Mouse (Mus musculus) liver, embryonic 11.5 days (tissue): ENCODE results near the gene Ccdc57. TPM values are rescaled to one million over a fixed set of nuclear protein-coding genes. Genes with fewer than 3 reads are reported as not detected.

ENCODE experiments used
- ATAC-seq: fragments of 200-750 bp; cut with Nextera tagmentation; replicated peaks from 2 replicates; pipeline ENCODE4 v1.8.0; 2017; ENCODE audit warnings: moderate number of reproducible peaks, mild to moderate bottlenecking, moderate TSS enrichment, moderate library complexity; ENCODE audit not compliant: low FRiP score
- DNase-seq: peaks from one replicate; pipeline ENCODE4 v3.0.0-alpha.2; 2017; ENCODE audit warnings: low spot score
- H3K27ac ChIP-seq: fragments of 300-500 bp; sonication (generic); 2 replicates; pipeline ENCODE4 v1.5.1; 2014; ENCODE audit warnings: mild to moderate bottlenecking, low read depth, low read length, control low read depth
- H3K27me3 ChIP-seq: fragments of 300-500 bp; sonication (generic); replicated peaks from 2 replicates; pipeline ENCODE4 v1.6.1; 2014; ENCODE audit warnings: low read length, mixed read lengths; ENCODE audit not compliant: control insufficient read depth, insufficient read depth
- H3K36me3 ChIP-seq: fragments of 300-500 bp; sonication (generic); 2 replicates; pipeline ENCODE4 v1.6.1; 2014; ENCODE audit warnings: mild to moderate bottlenecking, low read length, moderate library complexity, mixed read lengths; ENCODE audit not compliant: control insufficient read depth, insufficient read depth
- H3K4me1 ChIP-seq: fragments of 300-500 bp; sonication (generic); replicated peaks from 2 replicates; pipeline ENCODE4 v1.6.1; 2014; ENCODE audit warnings: low read length, mixed read lengths; ENCODE audit not compliant: control insufficient read depth, insufficient read depth
- H3K4me2 ChIP-seq: fragments of 300-500 bp; sonication (generic); 2 replicates; pipeline ENCODE4 v1.6.1; 2014; ENCODE audit warnings: mild to moderate bottlenecking, control low read depth, moderate library complexity
- H3K4me3 ChIP-seq: fragments of 300-500 bp; sonication (generic); 2 replicates; pipeline ENCODE4 v1.5.1; 2014; ENCODE audit warnings: low read depth, low read length, control low read depth
- H3K9ac ChIP-seq: fragments of 300-500 bp; sonication (generic); 2 replicates; pipeline ENCODE4 v1.6.1; 2014; ENCODE audit warnings: low read depth, low read length, control low read depth
- H3K9me3 ChIP-seq: fragments of 300-500 bp; sonication (generic); 2 replicates; pipeline ENCODE4 v1.6.1; 2016; ENCODE audit warnings: low read length, inconsistent platforms, mixed read lengths; ENCODE audit not compliant: control insufficient read depth
- WGBS: fragments of 180-500 bp; shearing (Covaris S2); extraction: QIAGEN DNeasy Blood & Tissue Kit; methylation state at CpG from one replicate; pipeline ENCODE4 v1.1.7; 2014; 5-methylcytosine and 5-hydroxymethylcytosine counted together
- polyA plus RNA-seq: library from polyadenylated mRNA; unstranded; fragments of >200 nt; fragmentation: Nextera tagmentation; extraction: Ambion mirVana; gene quantifications from 2 replicates; pipeline ENCODE4 v1.2.1, GENCODE M21; 2014

Gene Ccdc57
- polyA plus RNA-seq, 1 experiment from 2014 or later = 4.7 TPM

DNA sequence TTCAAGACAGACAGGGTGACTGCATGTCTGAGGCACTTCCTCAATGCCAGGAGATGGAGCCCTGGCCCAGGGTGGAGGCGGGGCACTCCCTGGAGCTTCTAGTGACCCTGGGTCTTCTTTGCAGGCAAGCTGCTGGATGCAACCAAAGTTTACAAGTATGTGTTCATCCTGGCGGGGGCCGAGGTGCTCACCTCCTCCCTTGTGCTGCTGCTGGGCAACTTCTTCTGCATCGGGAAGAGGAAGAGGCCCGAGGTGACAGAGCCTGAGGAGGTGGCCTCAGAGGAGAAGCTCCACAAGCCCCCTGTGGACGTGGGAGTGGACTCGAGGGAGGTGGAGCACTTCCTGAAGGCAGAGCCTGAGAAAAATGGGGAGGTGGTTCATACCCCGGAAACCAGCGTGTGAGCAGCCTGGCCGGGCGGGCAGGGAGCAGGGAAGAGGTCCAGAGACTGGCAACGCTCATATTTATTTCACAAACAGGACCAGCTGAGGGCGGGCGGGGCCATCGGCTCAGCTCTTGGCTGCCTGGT lies 25.1 kb upstream of the Ccdc57 start:
- WGBS = 71% methylated on average over 15 of the region's 15 CpGs
- Histone ChIP-seq H3K27ac (no peak overlapping the region), H3K36me3 (peaks cover 60% of the 10 kb centered on the region), H3K4me2 (no peak overlapping the region), H3K4me1 (peaks cover 33% of the 10 kb centered on the region), H3K4me3 (no peak overlapping the region), H3K27me3 (no peaks in the 10 kb centered on the region), H3K9ac (no peak overlapping the region), H3K9me3 (no peaks in the 10 kb centered on the region)
- DNase-seq (no peak), ATAC-seq (no peak)

DNA sequence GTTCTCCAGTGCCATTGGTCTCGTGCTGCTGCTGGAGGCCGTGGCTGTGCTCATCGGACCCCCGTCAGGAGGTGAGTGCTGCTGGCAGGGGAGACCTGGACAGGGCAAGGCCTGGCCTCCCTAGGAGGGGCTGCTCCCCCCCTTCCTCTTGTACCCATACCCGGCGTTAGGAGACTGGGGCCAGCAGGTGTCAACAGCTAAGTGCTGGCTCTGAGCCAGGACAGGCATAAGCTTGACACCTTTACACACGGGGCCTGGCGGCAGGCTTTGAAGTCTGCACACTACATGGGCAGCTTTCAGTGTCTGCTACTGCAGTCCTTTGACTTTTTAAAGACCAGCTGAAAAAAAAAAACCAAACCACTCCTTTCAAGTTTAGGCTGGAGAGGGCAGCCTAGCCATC lies 24.4 kb upstream of the Ccdc57 start:
- no peaks in the 10 kb centered on the region for H3K27me3 ChIP-seq
- H3K27ac ChIP-seq = no peak overlapping the region
- 78% methylated on average over 8 of the region's 8 CpGs for WGBS
- no peaks in the 10 kb centered on the region for H3K9me3 ChIP-seq
- no peak for ATAC-seq
- H3K36me3 ChIP-seq = peaks cover 53% of the 10 kb centered on the region
- H3K4me1 ChIP-seq = peaks cover 40% of the 10 kb centered on the region
- no peak overlapping the region for H3K9ac ChIP-seq
- H3K4me2 ChIP-seq = no peak overlapping the region
- no peak for DNase-seq
- no peak overlapping the region for H3K4me3 ChIP-seq

DNA sequence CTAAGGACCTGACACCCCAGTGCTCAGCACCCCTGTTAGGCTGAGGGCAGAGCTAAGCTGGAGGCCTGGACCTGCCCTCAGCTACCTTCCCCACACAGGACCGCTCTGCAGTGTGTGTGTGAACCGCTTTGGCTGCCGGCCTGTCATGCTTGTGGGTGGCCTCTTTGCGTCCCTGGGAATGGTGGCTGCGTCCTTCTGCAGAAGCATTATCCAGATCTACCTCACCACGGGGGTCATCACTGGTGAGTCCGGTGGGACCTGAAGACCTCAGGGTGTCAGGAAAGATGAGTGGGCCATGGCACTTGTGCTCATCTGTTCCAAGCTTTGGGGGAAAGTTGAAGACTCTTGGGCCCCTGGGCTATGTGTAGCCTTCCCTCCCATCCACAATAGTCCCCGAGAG lies 23.0 kb upstream of the Ccdc57 start:
- no peak for DNase-seq
- Histone ChIP-seq H3K4me2 (no peak overlapping the region), H3K4me1 (peaks cover 50% of the 10 kb centered on the region), H3K27ac (no peak overlapping the region), H3K9ac (no peak overlapping the region), H3K4me3 (no peak overlapping the region), H3K36me3 (peaks cover 48% of the 10 kb centered on the region), H3K27me3 (no peaks in the 10 kb centered on the region), H3K9me3 (no peaks in the 10 kb centered on the region)
- WGBS = 89% methylated on average over 8 of the region's 8 CpGs
- no peak for ATAC-seq

DNA sequence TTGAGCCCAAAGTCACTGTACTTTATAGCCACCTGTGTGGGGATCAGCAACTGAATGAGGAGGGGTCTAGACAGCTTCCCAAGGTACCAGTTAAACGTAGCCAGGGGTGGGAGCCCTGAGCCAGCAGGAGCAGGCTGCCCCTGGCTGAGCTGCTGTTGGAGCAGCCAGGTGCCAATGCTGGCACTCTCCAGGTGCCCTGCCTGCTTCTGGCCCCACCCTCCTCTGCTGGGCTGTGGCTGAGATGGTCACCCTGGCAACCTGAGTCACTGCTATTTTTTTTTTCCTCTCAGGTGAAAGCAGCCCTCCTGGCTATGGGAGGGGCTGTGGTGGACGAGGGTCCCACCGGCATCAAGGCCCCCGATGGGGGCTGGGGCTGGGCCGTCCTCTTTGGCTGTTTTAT lies 22.3 kb upstream of the Ccdc57 start:
- Histone ChIP-seq H3K27ac (no peak overlapping the region), H3K36me3 (peaks cover 48% of the 10 kb centered on the region)
- no peak for DNase-seq

DNA sequence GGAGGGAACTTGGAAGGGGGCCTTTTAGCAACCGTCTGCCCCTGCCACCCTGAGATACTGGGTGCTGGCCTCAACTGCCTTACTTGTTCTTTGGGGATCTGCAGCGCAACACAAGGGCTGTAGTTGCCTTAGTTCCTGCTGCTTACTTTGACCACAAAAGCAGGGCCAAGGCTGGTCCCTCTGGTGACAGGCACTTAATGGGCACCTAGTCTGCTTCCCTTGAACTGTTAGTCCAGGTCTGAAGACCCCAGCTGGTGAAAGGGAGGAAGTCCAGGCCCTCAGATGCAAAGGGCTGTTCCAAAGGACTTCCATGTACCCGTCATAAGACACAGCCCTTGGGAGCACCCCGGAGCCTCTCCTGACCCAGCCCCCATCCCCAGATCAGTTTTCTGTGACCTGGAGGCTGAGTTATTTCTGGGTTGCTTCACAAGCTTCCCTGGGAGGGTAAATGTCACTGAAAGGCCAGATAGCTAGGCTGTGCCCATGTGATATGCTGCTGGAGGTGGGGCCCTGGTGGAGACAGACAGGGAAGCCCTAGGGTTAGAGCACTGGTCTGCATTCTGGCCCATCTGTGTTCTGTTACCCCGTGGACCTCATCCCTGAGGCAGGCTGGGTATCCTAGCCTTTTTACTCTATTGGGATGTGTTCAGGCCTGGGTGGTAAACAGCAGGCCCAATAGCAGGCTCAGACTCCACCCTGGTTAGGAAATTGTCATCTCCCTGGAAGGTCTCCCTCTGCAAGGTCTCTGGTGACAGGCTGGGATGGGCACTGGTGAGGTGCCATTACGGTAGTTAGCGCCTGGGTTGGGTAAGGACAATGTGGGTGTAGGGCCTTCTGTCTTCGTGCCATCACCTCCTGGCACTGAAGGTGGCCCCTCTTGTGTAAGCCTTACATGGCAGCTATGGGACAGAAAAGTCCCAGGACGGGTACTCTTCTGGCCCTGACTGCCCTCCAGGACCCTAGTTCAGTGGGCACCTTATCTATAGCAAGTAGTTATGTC lies 19.4 kb upstream of the Ccdc57 start:
- H3K9ac ChIP-seq = peak overlapping the region; percentile 62
- peak overlapping the region; percentile 76 for H3K27ac ChIP-seq
- no peak for DNase-seq
- H3K4me2 ChIP-seq = peak overlapping the region; percentile 90
- peak overlapping the region; percentile 87 for H3K4me3 ChIP-seq
- H3K27me3 ChIP-seq = no peaks in the 10 kb centered on the region
- no peaks in the 10 kb centered on the region for H3K9me3 ChIP-seq
- ATAC-seq = peak; percentile 46
- WGBS = 71% methylated on average over 9 of the region's 9 CpGs
- H3K36me3 ChIP-seq = peaks cover 26% of the 10 kb centered on the region
- peaks cover 37% of the 10 kb centered on the region for H3K4me1 ChIP-seq

More for the DNA sequence above, 22.3 kb upstream of the Ccdc57 start:
- ATAC-seq = no peak
- 81% methylated on average over 5 of the region's 5 CpGs for WGBS
- Histone ChIP-seq H3K4me2 (no peak overlapping the region), H3K4me1 (peaks cover 50% of the 10 kb centered on the region), H3K27me3 (no peaks in the 10 kb centered on the region), H3K9ac (no peak overlapping the region), H3K4me3 (no peak overlapping the region), H3K9me3 (no peaks in the 10 kb centered on the region)

DNA sequence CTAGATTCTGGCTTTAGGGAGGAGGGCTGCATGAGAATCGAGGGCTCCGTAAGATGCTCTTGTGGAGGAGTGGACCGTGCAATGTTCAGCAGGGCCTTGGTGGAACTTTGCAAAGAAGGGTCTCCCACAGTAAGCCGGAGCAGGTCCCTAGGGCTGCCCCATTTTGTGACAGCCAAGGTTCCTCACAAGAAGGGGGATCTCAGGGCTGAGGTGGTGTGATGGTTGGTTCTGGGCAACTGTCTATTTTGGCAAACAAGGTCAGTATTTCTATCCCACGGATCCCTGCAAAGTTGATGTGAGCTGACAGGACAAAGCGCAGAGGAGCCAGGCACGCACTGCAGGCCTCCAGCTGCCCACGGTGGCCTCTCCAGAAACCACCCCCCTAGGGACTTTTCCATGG lies 18.6 kb upstream of the Ccdc57 start:
- Histone ChIP-seq H3K9ac (peak overlapping the region; percentile 62), H3K4me2 (peak overlapping the region; percentile 90), H3K27ac (peak overlapping the region; percentile 76), H3K27me3 (no peaks in the 10 kb centered on the region), H3K9me3 (no peaks in the 10 kb centered on the region), H3K4me1 (peaks cover 33% of the 10 kb centered on the region), H3K4me3 (peak overlapping the region; percentile 87), H3K36me3 (peaks cover 19% of the 10 kb centered on the region)
- ATAC-seq = no peak
- WGBS = 32% methylated on average over 8 of the region's 8 CpGs
- DNase-seq = no peak

DNA sequence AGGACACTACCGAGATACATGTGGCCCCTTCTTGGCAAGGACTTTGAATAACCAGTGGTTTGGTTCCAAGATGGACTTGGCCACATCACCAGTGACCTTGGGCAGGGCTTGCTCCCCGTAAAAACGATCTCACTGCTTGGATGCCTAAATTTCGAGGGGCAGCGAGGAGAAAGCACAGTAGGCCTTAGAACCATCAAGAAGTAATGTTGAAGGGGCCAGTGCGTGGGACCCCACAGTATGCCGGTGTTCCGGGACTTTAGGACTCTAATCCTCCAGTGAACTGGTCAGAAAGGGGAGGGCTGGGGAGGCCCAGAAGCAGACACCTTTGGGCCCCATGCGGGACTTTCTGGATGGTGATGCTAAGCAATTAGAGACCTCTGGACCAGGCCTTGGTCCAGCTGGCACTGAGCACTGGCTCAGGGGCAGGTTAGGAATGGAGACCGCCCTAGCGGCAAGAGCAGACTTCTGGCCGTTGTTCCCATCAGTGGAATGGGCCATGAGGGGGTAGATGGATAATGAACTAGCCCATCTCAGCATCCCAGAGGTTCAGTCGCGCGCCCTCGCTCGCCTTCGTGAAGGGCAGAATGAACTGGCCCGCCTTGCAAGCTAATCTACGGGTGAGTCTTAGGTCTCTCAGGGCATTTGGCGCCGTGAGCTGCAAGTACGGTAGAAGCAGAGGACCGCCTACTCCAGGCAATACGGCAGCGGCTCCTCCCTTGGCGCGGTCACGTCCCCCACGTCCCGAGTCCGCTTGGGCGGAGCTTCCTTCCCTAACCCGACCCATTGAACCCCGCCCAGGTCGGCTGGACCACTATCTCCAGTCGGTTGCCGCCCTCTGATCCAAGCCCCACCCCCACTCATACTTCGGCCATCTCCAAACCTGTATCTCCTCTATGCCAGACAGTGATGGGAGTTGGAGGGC lies 17.9 kb upstream of the Ccdc57 start:
- Histone ChIP-seq H3K36me3 (peaks cover 13% of the 10 kb centered on the region), H3K4me3 (peak overlapping the region; percentile 87), H3K9me3 (no peaks in the 10 kb centered on the region), H3K27ac (peak overlapping the region; percentile 91), H3K9ac (peak overlapping the region; percentile 97), H3K4me1 (peaks cover 32% of the 10 kb centered on the region), H3K27me3 (no peaks in the 10 kb centered on the region), H3K4me2 (peak overlapping the region; percentile 90)
- ATAC-seq (peak; percentile 86), DNase-seq (peak; percentile 98)
- 2% methylated on average over 39 of the region's 39 CpGs for WGBS

DNA sequence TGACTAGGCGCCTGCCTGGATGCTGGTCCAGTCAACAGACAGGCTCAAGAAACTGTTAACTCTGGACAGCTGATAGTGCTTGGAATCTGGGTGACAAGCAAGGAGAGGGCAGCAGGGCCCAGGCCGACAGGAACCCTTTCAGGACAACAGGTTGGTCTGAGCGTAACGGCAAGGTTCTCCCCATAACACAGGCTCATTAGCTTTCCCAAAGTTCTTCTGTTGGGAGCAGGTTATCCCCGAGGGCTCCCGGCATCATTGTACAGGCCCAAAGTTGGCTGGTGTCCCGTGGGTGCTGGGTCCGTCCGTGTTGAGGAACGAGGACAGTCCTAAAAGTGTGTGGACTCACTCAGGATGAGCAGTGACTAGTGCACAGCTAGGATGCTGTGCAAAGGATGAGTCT lies 17.2 kb upstream of the Ccdc57 start:
- Histone ChIP-seq H3K9ac (peak overlapping the region; percentile 97), H3K4me1 (peaks cover 30% of the 10 kb centered on the region), H3K4me2 (peak overlapping the region; percentile 90), H3K27me3 (no peaks in the 10 kb centered on the region), H3K4me3 (peak overlapping the region; percentile 87), H3K27ac (peak overlapping the region; percentile 91), H3K36me3 (peaks cover 6% of the 10 kb centered on the region), H3K9me3 (no peaks in the 10 kb centered on the region)
- no peak for ATAC-seq
- no peak for DNase-seq
- WGBS = 16% methylated on average over 10 of the region's 10 CpGs
